Mouse (Mus musculus) lung, postnatal 25 days (tissue): Measurements from ENCODE around the gene Syt16.
A peak's percentile ranks its signal among the peaks of the same experiment; 100 is the strongest.

Experiments
- DNase-seq: peaks from one replicate; pipeline ENCODE4 v3.0.0; 2022; ENCODE audit warnings: low spot score

The Syt16 gene

GRCm38 (mm10) chr12:74105811-74106513 lies 108.5 kb downstream of the Syt16 start:
- DNase-seq, result no peak

GRCm38 (mm10) chr12:74108663-74109081 lies 111.2 kb downstream of the Syt16 start:
- no peak for DNase-seq

- no peak for DNase-seq
Observed at GRCm38 (mm10) chr12:74109462-74110068, 112.1 kb downstream of the Syt16 start.

- no peak for DNase-seq
Observed at GRCm38 (mm10) chr12:74116825-74117224, 119.4 kb downstream of the Syt16 start.

GRCm38 (mm10) chr12:74125796-74126195 lies 128.3 kb downstream of the Syt16 start:
- no peak for DNase-seq

GRCm38 (mm10) chr12:74128229-74128628 lies 130.8 kb downstream of the Syt16 start:
- DNase-seq, result no peak

- DNase-seq, result no peak
Observed at GRCm38 (mm10) chr12:74131790-74132189, 134.3 kb downstream of the Syt16 start.

GRCm38 (mm10) chr12:74142147-74142546 lies 144.7 kb downstream of the Syt16 start:
- no peak for DNase-seq

GRCm38 (mm10) chr12:74144385-74144784 lies 146.9 kb downstream of the Syt16 start:
- peak; percentile 5 for DNase-seq

- DNase-seq, result no peak
Observed at GRCm38 (mm10) chr12:74160791-74161190, 163.3 kb downstream of the Syt16 start.

GRCm38 (mm10) chr12:74163080-74163479 lies 165.6 kb downstream of the Syt16 start:
- DNase-seq, result no peak

GRCm38 (mm10) chr12:74171257-74171656 lies 173.8 kb downstream of the Syt16 start:
- DNase-seq, result no peak

- no peak for DNase-seq
Observed at GRCm38 (mm10) chr12:74173902-74174301, 176.4 kb downstream of the Syt16 start.

- DNase-seq, result no peak
Observed at GRCm38 (mm10) chr12:74184596-74184995, 187.1 kb downstream of the Syt16 start.

GRCm38 (mm10) chr12:74188243-74188785 lies 190.9 kb downstream of the Syt16 start:
- no peak for DNase-seq

GRCm38 (mm10) chr12:74188815-74189214 lies 191.4 kb downstream of the Syt16 start:
- DNase-seq, result no peak

- no peak for DNase-seq
Observed at GRCm38 (mm10) chr12:74189840-74190239, 192.4 kb downstream of the Syt16 start.

- DNase-seq, result no peak
Observed at GRCm38 (mm10) chr12:74190297-74190696, 192.8 kb downstream of the Syt16 start.

GRCm38 (mm10) chr12:74192552-74192951 lies 195.1 kb downstream of the Syt16 start:
- DNase-seq, result no peak

- no peak for DNase-seq
Observed at GRCm38 (mm10) chr12:74201410-74201809, 203.9 kb downstream of the Syt16 start.

- DNase-seq, result no peak
Observed at GRCm38 (mm10) chr12:74202431-74203042, 205.1 kb downstream of the Syt16 start.

- no peak for DNase-seq
Observed at GRCm38 (mm10) chr12:74212156-74212555, 214.7 kb downstream of the Syt16 start.

GRCm38 (mm10) chr12:74216103-74216728 lies 218.8 kb downstream of the Syt16 start:
- DNase-seq, result no peak
